Mouse (Mus musculus) kidney, postnatal 14 days (tissue): ENCODE data around the gene Irx1.

Experiments used
- DNase-seq: peaks from one replicate; pipeline ENCODE4 v3.0.0; 2022; ENCODE audit warnings: mixed read lengths

The Irx1 gene

GRCm38 (mm10) chr13:71963356-71964351 is at the start of gene Irx1:
Irx1 (minus strand) TSS chr13:71963723.
- peak; percentile 73 for DNase-seq

GRCm38 (mm10) chr13:71979932-71980655 is 16.6 kb upstream of the Irx1 start:
- no peak for DNase-seq

GRCm38 (mm10) chr13:71975753-71976152 is 12.2 kb upstream of the Irx1 start:
- DNase-seq: no peak

- no peak for DNase-seq
These were observed 4.8 kb upstream of the Irx1 start for GRCm38 (mm10) chr13:71968286-71968685.

GRCm38 (mm10) chr13:71967341-71968250 is 4.1 kb upstream of the Irx1 start:
- no peak for DNase-seq

GRCm38 (mm10) chr13:71966631-71967030 is 3.1 kb upstream of the Irx1 start:
- DNase-seq: no peak

GRCm38 (mm10) chr13:71964366-71964765 is 843 bp upstream of the Irx1 start:
- DNase-seq: peak; percentile 57

- DNase-seq: no peak
These were observed 715 bp downstream of the Irx1 start for GRCm38 (mm10) chr13:71962661-71963355.

GRCm38 (mm10) chr13:71961891-71962660 is 1.4 kb downstream of the Irx1 start:
- DNase-seq: no peak

- no peak for DNase-seq
These were observed 2.4 kb downstream of the Irx1 start for GRCm38 (mm10) chr13:71960846-71961735.

GRCm38 (mm10) chr13:71960277-71960672 is 3.2 kb downstream of the Irx1 start:
- no peak for DNase-seq

- no peak for DNase-seq
These were observed 3.9 kb downstream of the Irx1 start for GRCm38 (mm10) chr13:71959361-71960276.

- DNase-seq: no peak
These were observed 4.9 kb downstream of the Irx1 start for GRCm38 (mm10) chr13:71958651-71959050.

GRCm38 (mm10) chr13:71957811-71958351 is 5.6 kb downstream of the Irx1 start:
- DNase-seq: no peak

- no peak for DNase-seq
These were observed 6.4 kb downstream of the Irx1 start for GRCm38 (mm10) chr13:71957147-71957546.

- peak; percentile 69 for DNase-seq
These were observed 7.0 kb downstream of the Irx1 start for GRCm38 (mm10) chr13:71956481-71956880.

- DNase-seq: no peak
These were observed 11.6 kb downstream of the Irx1 start for GRCm38 (mm10) chr13:71951966-71952365.

- peak; percentile 64 for DNase-seq
These were observed 13.7 kb downstream of the Irx1 start for GRCm38 (mm10) chr13:71949859-71950258.

- no peak for DNase-seq
These were observed 53.2 kb downstream of the Irx1 start for GRCm38 (mm10) chr13:71910361-71910760.
